Mouse (Mus musculus): ENCODE data around the gene Sept11. TPM values are rescaled to one million over a fixed set of nuclear protein-coding genes. Genes with fewer than 3 reads are reported as not detected.

The Sept11 gene
- total and polyA plus RNA-seq, 3 experiments: 34.9 to 245 (median 87.2) TPM

DNA sequence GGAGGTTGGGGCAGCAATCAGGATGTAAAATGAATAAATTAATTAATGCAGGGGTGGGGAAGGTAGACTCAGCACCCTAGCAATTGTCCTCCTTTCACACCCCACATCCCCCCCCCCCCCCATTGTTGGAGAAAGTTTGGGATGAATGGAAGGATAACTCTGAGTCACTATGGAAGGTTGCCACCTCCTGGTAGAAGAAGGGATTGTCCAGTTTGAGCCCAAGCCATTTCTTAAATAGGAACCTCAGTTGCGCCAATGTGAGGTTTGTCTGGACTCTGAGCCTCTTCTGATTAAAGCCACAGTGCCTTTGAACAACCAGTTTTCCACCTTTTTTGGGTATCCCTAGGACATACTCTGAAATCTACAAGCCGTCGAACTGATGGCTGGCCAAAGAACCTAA, 70.3 kb downstream of the Sept11 start:
- Histone ChIP-seq H3K27ac (ENCODE audit: control insufficient read depth, low read depth, low read length) (no peak overlapping the region), H3K27me3 (ENCODE audit: control insufficient read depth in 1 of 2, insufficient read depth in 2 of 2, low read length in 2 of 2) (no peaks in the 10 kb centered on the region), H3K4me1 (ENCODE audit: control insufficient read depth in 1 of 2, insufficient read depth in 2 of 2, low read length in 2 of 2) (no peaks in the 10 kb centered on the region), H3K9me3 (replicated peaks; ENCODE audit: insufficient read depth, low read length) (no peaks in the 10 kb centered on the region), H3K36me3 (ENCODE audit: control insufficient read depth in 1 of 2, insufficient read depth in 2 of 2, low read length in 2 of 2) (peaks cover 0 to 12% of the 10 kb centered on the region in 2 experiments; a peak in 2 of 4 replicates), H3K9ac (ENCODE audit: control insufficient read depth, low read depth, low read length, poor library complexity, severe bottlenecking) (no peak overlapping the region), H3K4me3 (ENCODE audit: control insufficient read depth in 1 of 2, insufficient read depth in 1 of 2, low read depth in 2 of 2, low read length in 2 of 2) (no peak overlapping the region), H3K79me2 (ENCODE audit: control insufficient read depth, insufficient read depth, low read length, poor library complexity) (no peaks in the 10 kb centered on the region)
- TF ChIP-seq CTCF (IDR thresholded peaks at IDR 0.05 in 2 of 3, conservative IDR thresholded peaks at IDR 0.05 in 1 of 3; ENCODE audit: control insufficient read depth in 1 of 3, insufficient read depth in 1 of 3, low read depth in 2 of 3, low read length in 3 of 3, poor library complexity in 1 of 3, severe bottlenecking in 1 of 3) (peak; percentile 20 to 58 (median 45); a peak in 5 of 6 replicates), EP300 (IDR thresholded peaks at IDR 0.05; ENCODE audit: low read depth in 1 of 2, low read length in 2 of 2) (no peak), NELFE (IDR thresholded peaks at IDR 0.05; ENCODE audit: low read depth, low read length) (no peak), ZC3H11A (IDR thresholded peaks at IDR 0.05; ENCODE audit: low read depth, low read length) (peak; percentile 26; the same call in 1 of the 2 replicates), RAD21 (IDR thresholded peaks at IDR 0.05; ENCODE audit: low read depth, low read length) (peak; percentile 57), SMC3 (IDR thresholded peaks at IDR 0.05; ENCODE audit: low read depth, low read length) (peak; percentile 74)
- DNase-seq (ENCODE audit: low read depth, low spot score): peak; percentile 33

DNA sequence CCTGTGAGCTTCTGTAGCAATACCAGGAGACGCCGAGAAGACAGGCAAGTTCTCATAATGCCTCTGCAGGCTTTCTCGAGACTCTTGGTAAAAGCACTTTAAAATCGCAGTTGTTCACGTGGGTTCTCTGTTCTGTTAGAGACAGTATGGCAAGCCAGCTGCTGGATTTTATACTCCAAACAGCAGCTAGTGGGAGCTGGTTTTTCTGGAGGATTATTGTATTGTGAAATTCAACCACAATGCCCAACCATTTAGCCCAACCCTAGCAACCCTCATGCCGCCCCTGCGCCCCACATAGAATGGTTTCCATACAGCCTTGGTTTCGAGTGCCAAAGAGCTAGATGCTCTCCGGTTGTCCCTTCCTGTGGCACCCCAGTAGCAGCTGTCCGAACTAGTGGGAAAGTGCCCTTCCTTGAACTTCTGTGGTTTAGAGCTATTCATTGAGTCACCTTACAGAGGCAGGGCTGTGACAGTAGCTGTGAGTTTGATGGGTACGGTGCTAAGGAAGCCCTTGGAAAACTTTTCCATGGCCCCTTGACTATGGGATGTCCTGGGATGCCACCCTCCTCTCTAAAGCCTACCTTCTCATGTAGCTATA, 74.8 kb downstream of the Sept11 start:
- no peak for TF ChIP-seq NRF1 (IDR thresholded peaks at IDR 0.05; ENCODE audit: insufficient read depth, low read depth, low read length, poor library complexity, severe bottlenecking)
- no peak for TF ChIP-seq UBTF (IDR thresholded peaks at IDR 0.05; ENCODE audit: borderline replicate concordance, insufficient read depth, low read depth, low read length)
- TF ChIP-seq ETS1 (IDR thresholded peaks at IDR 0.05; ENCODE audit: low read depth, low read length): no peak
- peak; percentile 12; the same call in 1 of the 2 replicates for TF ChIP-seq SMC3 (IDR thresholded peaks at IDR 0.05; ENCODE audit: low read depth, low read length)
- TF ChIP-seq MAFK (IDR thresholded peaks at IDR 0.05; ENCODE audit: borderline replicate concordance, low read depth, low read length): no peak
- no peak for TF ChIP-seq ZNF384 (IDR thresholded peaks at IDR 0.05; ENCODE audit: low read depth, low read length)
- TF ChIP-seq CTCF (IDR thresholded peaks at IDR 0.05 in 2 of 3, conservative IDR thresholded peaks at IDR 0.05 in 1 of 3; ENCODE audit: control insufficient read depth in 1 of 3, insufficient read depth in 1 of 3, low read depth in 2 of 3, low read length in 3 of 3, poor library complexity in 1 of 3, severe bottlenecking in 1 of 3): peak in 2 of 3 experiments; percentile 16 to 39; a peak in 3 of 6 replicates
- no peak for TF ChIP-seq ZC3H11A (IDR thresholded peaks at IDR 0.05; ENCODE audit: low read depth, low read length)
- no peak; the same call in none of the 2 replicates for TF ChIP-seq RAD21 (IDR thresholded peaks at IDR 0.05; ENCODE audit: low read depth, low read length)
- peaks cover 0 to 13% of the 10 kb centered on the region in 2 experiments; a peak in 2 of 4 replicates for H3K36me3 ChIP-seq (ENCODE audit: control insufficient read depth in 1 of 2, insufficient read depth in 2 of 2, low read length in 2 of 2)
- no peaks in the 10 kb centered on the region for H3K79me2 ChIP-seq (ENCODE audit: control insufficient read depth, insufficient read depth, low read length, poor library complexity)
- H3K9me3 ChIP-seq (replicated peaks; ENCODE audit: insufficient read depth, low read length): no peaks in the 10 kb centered on the region
- H3K4me3 ChIP-seq (ENCODE audit: control insufficient read depth in 1 of 2, insufficient read depth in 1 of 2, low read depth in 2 of 2, low read length in 2 of 2): no peak overlapping the region
- H3K9ac ChIP-seq (ENCODE audit: control insufficient read depth, low read depth, low read length, poor library complexity, severe bottlenecking): no peak overlapping the region
- H3K4me1 ChIP-seq (ENCODE audit: control insufficient read depth in 1 of 2, insufficient read depth in 2 of 2, low read length in 2 of 2): no peaks in the 10 kb centered on the region
- no peak for DNase-seq (ENCODE audit: low read depth, low spot score)
- no peaks in the 10 kb centered on the region for H3K27me3 ChIP-seq (ENCODE audit: control insufficient read depth in 1 of 2, insufficient read depth in 2 of 2, low read length in 2 of 2)
- no peak overlapping the region for H3K27ac ChIP-seq (ENCODE audit: control insufficient read depth, low read depth, low read length)

DNA sequence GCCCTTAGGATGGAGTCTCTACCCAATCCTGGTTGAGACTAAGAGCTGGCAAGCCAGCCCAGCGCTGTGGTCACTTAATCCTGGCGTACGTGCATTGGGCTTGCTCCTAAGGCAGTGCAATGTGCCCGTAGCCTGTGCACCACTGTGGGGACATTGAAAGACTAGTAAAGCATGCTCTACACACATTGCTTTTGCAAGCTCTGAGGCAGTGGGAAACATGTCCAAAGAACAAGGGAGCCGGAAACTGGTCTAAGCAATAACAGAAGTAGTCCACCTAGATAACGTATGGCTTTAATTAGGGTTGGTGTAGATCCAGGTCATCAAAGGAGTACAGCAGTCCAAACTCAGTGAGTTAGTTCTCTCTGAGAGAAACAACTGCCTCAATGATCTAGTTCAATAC, 75.4 kb downstream of the Sept11 start:
- Histone ChIP-seq H3K4me3 (ENCODE audit: control insufficient read depth in 1 of 2, insufficient read depth in 1 of 2, low read depth in 2 of 2, low read length in 2 of 2) (no peak overlapping the region), H3K9ac (ENCODE audit: control insufficient read depth, low read depth, low read length, poor library complexity, severe bottlenecking) (no peak overlapping the region), H3K79me2 (ENCODE audit: control insufficient read depth, insufficient read depth, low read length, poor library complexity) (no peaks in the 10 kb centered on the region), H3K4me1 (ENCODE audit: control insufficient read depth in 1 of 2, insufficient read depth in 2 of 2, low read length in 2 of 2) (no peaks in the 10 kb centered on the region), H3K27me3 (ENCODE audit: control insufficient read depth in 1 of 2, insufficient read depth in 2 of 2, low read length in 2 of 2) (no peaks in the 10 kb centered on the region), H3K36me3 (ENCODE audit: control insufficient read depth in 1 of 2, insufficient read depth in 2 of 2, low read length in 2 of 2) (peaks cover 0 to 15% of the 10 kb centered on the region in 2 experiments; a peak in 2 of 4 replicates), H3K27ac (ENCODE audit: control insufficient read depth, low read depth, low read length) (no peak overlapping the region), H3K9me3 (replicated peaks; ENCODE audit: insufficient read depth, low read length) (no peaks in the 10 kb centered on the region)
- TF ChIP-seq ELF1 (IDR thresholded peaks at IDR 0.05; ENCODE audit: low read depth, low read length) (no peak), POLR2AphosphoS2 (IDR thresholded peaks at IDR 0.05; ENCODE audit: low read length) (no peak), SMC3 (IDR thresholded peaks at IDR 0.05; ENCODE audit: low read depth, low read length) (no peak), ZNF384 (IDR thresholded peaks at IDR 0.05; ENCODE audit: low read depth, low read length) (no peak), POLR2A (IDR thresholded peaks at IDR 0.05; ENCODE audit: control insufficient read depth in 1 of 2, insufficient read depth in 1 of 2, low read depth in 1 of 2, low read length in 2 of 2, poor library complexity in 1 of 2) (no peak), MXI1 (IDR thresholded peaks at IDR 0.05; ENCODE audit: low read depth, low read length) (no peak), MAZ (IDR thresholded peaks at IDR 0.05; ENCODE audit: low read depth, low read length) (no peak), CHD2 (IDR thresholded peaks at IDR 0.05; ENCODE audit: low read length) (no peak), NRF1 (IDR thresholded peaks at IDR 0.05; ENCODE audit: insufficient read depth, low read depth, low read length, poor library complexity, severe bottlenecking) (no peak), SIN3A (IDR thresholded peaks at IDR 0.05; ENCODE audit: low read length) (no peak), JUND (IDR thresholded peaks at IDR 0.05; ENCODE audit: low read depth, low read length) (no peak), USF1 (IDR thresholded peaks at IDR 0.05; ENCODE audit: low read depth, low read length) (no peak), MAX (IDR thresholded peaks at IDR 0.05; ENCODE audit: low read length) (no peak)
- no peak for DNase-seq (ENCODE audit: low read depth, low spot score)

All from MEL (cell line).